Mouse (Mus musculus) hematopoietic stem cell, adult 5-6 weeks (primary cell): ENCODE measurements at regions not wholly inside any gene's neighbourhood (a gene's known extent, or its start where the extent isn't known, plus 50 kb on each side); places are given as distances from the start of the nearest gene placed in this dataset.

Experiments
- ATAC-seq, 2 experiments: fragments of 125-278 bp in 1 of 2; replicated peaks in 1 of 2; 2 replicates each; pipeline ENCODE4 v1.8.0; 2016 to 2017; ENCODE audit warnings: inconsistent platforms in 2 of 2, mild to moderate bottlenecking in 2 of 2, moderate number of reproducible peaks in 2 of 2, low read depth in 1 of 2, moderate TSS enrichment in 1 of 2; ENCODE audit not compliant: low FRiP score in 2 of 2, poor library complexity in 2 of 2, severe bottlenecking in 2 of 2, insufficient read depth in 1 of 2, low TSS enrichment in 1 of 2

DNA sequence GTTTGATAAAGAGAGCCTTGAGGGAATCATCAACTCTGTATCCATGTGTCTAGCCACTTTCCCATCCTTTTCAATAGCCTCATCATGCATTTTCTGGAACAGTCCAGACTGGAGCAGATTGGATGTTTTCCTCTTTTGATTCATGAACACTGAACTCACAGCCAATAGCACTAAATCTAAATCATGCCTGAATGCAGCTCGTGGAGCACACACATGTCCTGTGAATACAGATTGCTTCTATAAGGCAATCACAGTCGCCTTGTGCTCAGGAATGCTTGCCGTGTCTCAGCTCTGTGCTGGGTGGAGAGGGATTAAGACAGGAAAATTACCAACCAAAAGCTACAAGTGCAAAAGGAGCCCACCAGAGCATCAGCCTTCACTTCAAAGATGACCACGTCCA, 100.9 kb upstream of the Spin1 start:
- ATAC-seq = no peak

DNA sequence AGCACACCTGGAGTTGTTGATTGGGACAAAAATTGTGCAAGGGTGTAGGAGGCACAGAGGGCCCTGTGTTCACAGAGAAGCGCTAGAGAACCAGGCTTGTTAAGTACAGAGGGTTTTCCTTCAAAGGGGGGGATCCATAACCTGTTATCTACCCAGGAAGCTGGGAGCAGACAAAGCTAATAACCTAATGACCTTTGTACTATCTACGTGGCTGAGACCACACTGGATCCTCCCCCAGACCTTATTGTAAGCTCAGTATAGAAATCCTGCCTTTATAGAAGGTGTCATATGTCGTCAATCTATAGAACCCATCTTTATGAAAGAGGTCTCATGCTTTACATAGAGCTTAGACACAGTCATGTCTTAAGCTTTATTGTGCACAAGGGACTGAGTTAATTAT, 95.9 kb upstream of the Spin1 start:
- no peak for ATAC-seq

DNA sequence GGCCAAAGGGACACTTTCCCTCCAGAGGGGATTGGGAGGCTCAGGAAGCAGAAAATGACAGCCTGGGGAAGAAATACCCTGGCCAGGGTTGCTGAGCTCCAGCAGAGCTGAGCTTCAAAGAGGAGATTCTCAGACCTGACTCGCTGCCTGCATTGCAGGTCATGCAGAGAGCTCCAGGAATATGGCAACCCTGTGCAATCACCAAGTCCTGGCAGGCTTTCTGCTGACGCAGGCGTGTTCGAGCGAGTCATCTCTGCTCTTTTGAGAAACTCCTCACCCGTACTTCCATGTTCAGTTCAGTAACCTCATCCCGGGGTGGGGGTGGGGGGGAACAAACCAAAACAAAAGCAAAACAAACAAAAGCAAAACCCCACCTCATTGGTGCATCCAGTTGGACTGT, 89.9 kb upstream of the Spin1 start:
- no peak for ATAC-seq

DNA sequence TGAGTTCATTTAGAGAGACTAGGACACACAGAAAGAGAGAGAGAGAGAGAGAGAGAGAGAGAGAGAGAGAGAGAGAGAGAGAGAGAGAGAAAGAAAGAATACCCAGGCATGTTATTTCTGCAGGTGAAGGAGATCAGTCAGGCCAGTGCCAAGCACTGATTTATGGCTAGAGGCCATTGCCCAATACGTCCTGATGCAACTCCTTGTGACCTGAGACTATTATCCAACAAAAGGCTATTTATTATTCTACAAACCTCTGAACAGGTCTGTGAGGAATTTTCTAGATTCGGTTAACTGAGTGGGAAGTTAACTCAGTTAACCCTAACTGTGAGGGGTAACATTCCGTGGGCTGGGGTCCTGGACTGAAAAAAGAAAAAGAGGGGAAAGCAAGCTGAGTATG, 84.5 kb upstream of the Spin1 start:
- ATAC-seq = no peak

DNA sequence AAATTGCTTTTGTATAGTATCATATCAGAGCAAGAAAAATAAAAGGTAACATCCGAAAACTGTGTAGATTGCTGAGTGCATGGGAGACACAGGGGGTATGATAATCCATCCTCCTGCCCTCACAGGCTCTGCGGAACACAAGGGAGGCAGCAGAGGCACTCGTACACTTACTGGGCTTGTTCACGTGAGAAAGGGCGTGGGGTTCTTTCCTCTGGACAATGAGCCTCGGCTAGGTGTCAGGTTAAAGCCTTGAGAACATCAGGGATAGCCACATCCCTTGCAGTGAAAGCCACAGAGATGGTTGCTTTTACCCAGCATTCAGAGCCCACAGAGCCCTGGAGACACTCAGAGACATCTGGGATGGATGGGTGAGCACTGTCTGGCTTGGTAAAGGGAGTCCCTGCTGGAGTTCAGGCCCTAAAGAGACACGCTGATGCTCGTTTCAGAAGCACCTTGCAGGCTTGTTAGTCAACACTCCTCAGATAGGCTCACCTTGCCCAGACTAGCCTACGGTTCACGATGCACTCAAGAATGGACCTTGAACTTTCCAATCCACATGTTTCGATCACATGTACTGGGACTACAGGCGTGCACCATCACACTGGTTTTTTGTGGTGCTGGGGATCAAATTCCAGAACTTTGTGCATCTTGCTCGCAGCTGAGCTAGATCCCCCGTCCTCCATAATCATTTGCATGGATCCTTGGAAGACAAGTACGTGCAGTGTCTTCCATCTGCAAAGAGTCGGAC, 83.5 kb upstream of the Spin1 start:
- ATAC-seq = no peak

DNA sequence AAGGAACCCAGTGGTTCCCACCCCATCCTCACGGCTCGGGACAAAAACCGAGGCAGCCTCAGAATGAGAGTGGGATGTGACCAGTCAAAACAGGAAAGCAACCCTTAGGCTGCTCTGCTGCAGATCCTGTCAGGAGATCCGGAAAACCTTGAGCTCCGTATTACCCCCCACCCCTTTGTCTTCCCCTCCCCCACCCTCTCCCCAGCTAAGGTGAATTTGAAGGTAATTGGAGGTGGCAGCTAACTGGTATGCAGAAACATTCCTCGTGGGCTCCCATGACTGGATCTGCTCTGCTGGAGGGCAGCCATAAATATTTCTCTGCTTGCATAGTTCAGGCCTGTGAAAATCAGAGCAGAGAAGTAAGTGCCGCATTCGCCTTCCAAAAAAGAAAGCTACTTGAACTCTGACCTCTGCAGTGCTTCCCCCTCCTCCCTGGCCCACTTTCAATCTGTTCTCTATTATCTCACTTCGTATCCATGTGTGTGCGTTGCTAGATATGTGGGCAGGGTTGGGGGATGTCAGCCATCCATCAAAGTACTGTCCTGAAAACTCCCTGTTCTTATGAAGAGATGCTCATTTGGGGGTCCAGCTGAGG, 82.9 kb upstream of the Spin1 start:
- ATAC-seq = no peak

DNA sequence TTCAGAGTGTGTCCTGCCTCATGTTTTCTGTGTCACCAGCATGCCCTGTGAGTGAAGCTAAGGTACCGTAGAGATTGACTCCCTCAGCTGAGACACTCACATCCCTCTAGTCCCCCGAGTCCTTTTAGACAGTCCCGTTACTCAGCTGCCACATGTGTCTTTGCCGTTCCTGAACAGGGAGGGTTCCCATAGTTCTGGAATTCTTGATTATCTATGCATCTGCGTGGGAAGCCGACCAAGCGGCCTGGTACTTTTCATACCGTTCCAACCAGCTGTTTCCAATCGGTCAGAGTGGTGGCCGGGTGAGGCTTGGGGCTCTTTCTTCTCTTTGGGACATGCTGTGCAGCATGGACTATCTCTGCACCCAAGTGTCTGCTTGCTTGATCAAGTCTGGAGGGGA, 82.3 kb upstream of the Spin1 start:
- ATAC-seq = no peak

DNA sequence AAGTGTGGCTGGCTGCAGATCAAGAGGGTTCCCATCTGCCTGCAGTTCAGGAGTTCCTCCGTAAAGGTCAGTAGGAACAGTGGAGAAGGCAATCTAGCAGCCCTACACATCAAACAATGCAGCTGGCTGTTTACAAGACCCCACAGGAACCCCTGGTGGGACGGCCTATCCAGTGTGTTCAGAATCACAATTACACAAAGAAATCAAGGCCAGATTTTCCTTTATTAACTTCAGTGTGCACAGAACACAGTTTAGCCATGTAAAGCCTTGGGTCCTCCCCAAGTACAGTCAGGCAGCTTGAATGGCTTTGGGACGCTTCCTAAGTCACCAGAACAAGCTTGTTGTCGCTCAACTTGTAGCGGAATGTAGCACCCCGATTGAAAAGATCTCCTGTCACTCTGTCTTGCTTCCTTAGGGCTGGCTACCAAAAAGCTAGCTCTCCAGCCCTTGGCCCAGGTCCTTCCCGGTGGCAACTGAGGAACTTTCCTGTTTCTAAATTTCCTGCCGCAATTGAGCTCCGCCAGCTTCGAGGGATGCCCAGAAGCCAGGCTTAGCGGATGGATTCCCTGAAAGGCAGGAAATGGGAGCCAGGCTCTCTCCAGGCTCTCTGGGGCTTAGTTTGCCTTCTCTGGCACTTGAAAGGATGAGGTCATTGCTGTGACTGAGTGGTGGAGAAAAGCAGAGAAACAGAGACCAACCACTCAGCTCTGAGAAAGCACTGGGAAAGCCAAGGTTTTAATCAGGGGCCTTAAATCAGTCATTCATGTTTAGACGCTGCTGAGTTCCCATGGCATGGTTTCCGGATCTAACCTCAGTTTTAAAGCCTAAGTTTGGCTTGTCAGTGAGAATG, 78.1 kb upstream of the Spin1 start:
- ATAC-seq = 0 out of 4 replicates have a peak, but pooled peaks have one; percentile 56

DNA sequence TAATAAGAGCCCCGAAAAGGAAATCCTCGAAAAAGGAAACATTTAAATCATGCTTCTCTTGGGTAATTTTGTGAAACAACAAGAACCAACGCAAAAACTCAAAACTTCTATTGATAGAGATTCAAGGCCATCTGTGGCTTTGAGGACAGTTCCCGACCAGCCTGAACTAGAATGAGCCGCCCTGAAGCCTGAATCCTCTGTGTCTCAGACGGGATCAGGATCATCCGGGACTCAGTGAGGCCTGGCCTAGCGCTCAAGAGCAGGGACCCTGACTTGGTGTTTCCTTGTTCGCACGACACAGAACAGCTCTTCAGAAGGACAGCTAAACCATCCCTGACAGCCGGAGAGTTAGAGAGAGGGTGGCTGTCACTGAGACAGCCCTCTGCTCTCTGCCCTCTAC, 77.4 kb upstream of the Spin1 start:
- ATAC-seq = no peak

DNA sequence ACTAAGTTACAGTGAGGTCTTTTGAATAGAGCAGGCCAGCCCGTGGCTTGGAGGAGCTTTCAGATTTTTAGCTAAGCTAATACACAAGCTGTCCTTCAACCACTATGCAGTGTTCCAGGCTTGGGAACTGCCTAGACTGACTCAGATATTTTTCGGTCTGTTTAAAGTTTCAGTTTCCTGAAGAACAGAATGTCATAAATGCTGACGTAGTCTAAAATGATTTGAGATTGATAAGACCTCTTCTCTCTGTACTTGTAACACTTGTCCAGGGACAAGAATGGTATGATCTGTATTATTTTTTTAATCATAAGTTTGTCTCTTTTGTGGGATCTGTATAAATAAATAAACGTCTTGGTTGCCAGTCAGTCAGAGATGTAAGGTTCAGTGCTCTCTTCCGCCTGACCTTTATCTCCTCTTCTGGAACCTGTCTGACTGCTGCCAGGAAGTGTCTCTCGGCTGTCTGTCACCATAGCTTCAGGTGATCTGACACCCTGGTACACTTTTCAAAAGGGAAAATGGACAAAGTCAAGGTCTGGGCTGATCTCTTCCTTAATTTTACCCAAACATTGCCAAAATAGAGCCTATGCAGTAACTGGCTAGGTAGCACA, 74.3 kb upstream of the Spin1 start:
- no peak for ATAC-seq

DNA sequence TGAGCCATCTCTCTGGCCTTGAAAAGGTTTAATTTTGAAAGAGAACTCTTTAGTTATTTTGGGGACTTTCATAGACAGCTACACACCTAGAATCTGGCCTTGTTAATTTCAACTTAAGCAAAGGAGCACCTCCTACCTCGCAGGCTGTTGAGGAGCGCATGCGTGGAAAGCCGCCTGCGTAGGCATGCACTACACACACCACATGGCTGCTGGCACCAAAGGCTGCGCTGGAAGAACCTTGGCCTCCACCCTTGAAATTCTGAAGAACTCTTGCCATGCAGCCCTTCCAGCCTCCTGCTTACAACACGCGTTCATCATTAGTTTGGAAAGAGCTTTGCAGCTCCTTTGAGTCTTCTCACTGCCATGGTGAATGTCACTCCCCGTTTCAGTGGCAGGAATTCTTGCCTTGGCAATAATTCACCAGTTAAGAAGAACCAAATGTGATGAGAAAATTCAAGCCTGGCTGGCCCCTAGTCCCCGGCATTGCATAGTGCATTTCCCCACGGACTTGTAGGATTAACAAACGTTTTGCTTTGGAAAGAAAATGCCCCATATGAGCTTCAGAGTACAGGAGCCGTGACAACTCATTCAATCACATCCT, 62.7 kb upstream of the Spin1 start:
- ATAC-seq = no peak

DNA sequence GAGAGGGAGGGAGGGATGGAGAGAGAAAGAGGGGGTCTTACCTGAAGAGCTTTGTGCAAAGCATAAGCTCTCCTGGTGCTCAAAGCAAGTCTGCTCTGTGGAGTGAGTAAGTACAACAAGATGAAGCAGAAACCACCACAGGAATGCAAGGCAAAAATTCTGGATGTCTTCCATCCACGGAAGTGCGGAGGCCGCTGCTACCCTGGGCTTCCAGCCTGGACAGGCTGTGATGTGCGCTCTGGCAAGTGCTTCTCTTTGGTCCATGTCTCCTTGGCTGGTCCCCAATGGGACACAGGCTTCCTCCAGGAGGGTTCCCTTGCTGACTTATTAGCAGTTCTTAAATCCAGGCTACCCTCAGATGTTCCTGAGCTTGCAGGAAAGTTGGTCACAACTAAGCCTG, 61.7 kb upstream of the Spin1 start:
- no peak for ATAC-seq

DNA sequence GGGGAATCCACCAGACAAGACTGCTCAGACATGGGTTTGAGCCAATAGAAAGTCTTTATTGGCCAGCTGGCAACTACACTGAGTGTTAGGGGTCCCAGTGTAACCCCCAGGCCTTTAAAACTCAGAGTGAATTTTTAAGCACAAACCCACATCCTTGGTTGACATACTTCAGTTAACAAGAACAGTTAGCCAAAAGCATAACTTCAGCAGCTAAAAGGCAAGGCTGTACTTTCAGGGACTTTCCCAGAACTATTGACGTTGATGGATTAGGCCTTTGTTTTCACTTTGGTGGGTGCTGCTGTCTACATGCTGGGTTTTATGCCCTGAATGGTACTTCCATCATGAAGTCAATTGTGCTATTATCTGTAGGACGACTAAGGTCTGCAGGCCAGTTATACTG, 59.6 kb upstream of the Spin1 start:
- ATAC-seq = no peak

DNA sequence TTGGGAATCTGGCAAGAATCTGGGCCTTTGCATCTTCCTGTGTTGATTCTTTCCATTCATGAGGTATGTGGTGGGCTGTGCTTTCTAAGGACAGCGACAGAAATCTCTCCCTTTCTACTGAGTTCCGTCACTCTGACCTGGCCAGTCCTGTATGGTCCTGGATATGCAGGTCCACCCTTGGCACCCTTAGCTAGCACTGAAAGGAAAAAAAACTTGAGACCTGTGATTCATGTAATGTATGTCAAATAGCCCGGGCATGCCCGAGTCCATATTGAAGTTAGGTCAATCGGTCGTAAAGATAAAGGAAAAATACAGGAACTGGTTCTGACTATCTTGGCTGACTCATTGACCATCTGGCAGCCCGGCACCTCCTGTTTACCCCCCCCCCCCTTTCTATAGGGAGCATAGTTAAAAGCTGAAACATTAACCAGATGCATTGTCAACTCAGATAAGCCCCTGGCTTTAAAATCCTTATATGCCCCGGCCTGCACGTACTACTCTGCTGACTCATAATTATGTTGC, 57.7 kb upstream of the Spin1 start:
- ATAC-seq = no peak
